Mouse (Mus musculus): ENCODE results near the gene Cask. TPM values are rescaled to one million over a fixed set of nuclear protein-coding genes. Genes with fewer than 3 reads are reported as not detected.

Gene Cask
- polyA plus RNA-seq, 1 experiment from 2014 or later: 17.4 TPM

GRCm38 (mm10) chrX:13504389-13504788 is 346.8 kb downstream of the Cask start:
- 87% methylated on average over 7 of the region's 7 CpGs for WGBS
- no peak for ATAC-seq (replicated peaks; ENCODE audit: low FRiP score)
- H3K27me3 ChIP-seq: peaks cover 17% of the 10 kb centered on the region
- H3K36me3 ChIP-seq: no peaks in the 10 kb centered on the region
- no peak overlapping the region for H3K4me3 ChIP-seq (replicated peaks)
- H3K9ac ChIP-seq: no peak overlapping the region
- H3K4me1 ChIP-seq: no peaks in the 10 kb centered on the region
- no peak overlapping the region for H3K4me2 ChIP-seq
- no peaks in the 10 kb centered on the region for H3K9me3 ChIP-seq (replicated peaks)
- no peak overlapping the region for H3K27ac ChIP-seq

GRCm38 (mm10) chrX:13502862-13503375 is 348.2 kb downstream of the Cask start:
- H3K27me3 ChIP-seq: peaks cover 17% of the 10 kb centered on the region
- no peak overlapping the region for H3K9ac ChIP-seq
- no peaks in the 10 kb centered on the region for H3K4me1 ChIP-seq
- ATAC-seq (replicated peaks; ENCODE audit: low FRiP score): no peak
- no peak overlapping the region for H3K4me3 ChIP-seq (replicated peaks)
- no peak overlapping the region for H3K4me2 ChIP-seq
- H3K9me3 ChIP-seq (replicated peaks): no peaks in the 10 kb centered on the region
- WGBS: 68% methylated on average over 7 of the region's 7 CpGs
- no peaks in the 10 kb centered on the region for H3K36me3 ChIP-seq
- H3K27ac ChIP-seq: no peak overlapping the region

GRCm38 (mm10) chrX:13500284-13500683 is 350.9 kb downstream of the Cask start:
- Histone ChIP-seq H3K27ac (no peak overlapping the region), H3K9ac (no peak overlapping the region), H3K4me2 (no peak overlapping the region), H3K9me3 (replicated peaks) (no peaks in the 10 kb centered on the region), H3K27me3 (peaks cover 21% of the 10 kb centered on the region), H3K4me1 (no peaks in the 10 kb centered on the region), H3K36me3 (no peaks in the 10 kb centered on the region), H3K4me3 (replicated peaks) (no peak overlapping the region)
- ATAC-seq (replicated peaks; ENCODE audit: low FRiP score): no peak
- WGBS: 78% methylated on average over 4 of the region's 4 CpGs

GRCm38 (mm10) chrX:13494892-13495703 is 356.1 kb downstream of the Cask start:
- Histone ChIP-seq H3K9me3 (replicated peaks) (no peaks in the 10 kb centered on the region), H3K4me3 (replicated peaks) (no peak overlapping the region), H3K9ac (no peak overlapping the region), H3K4me1 (no peaks in the 10 kb centered on the region), H3K36me3 (no peaks in the 10 kb centered on the region), H3K27me3 (peaks cover 19% of the 10 kb centered on the region; the same call in 1 of the 2 replicates), H3K4me2 (no peak overlapping the region), H3K27ac (no peak overlapping the region)
- no peak for ATAC-seq (replicated peaks; ENCODE audit: low FRiP score)
- 79% methylated on average over 8 of the region's 8 CpGs for WGBS

- no peaks in the 10 kb centered on the region for H3K4me1 ChIP-seq
Observed at GRCm38 (mm10) chrX:13492922-13493321, 358.2 kb downstream of the Cask start.

GRCm38 (mm10) chrX:13490941-13491340 is 360.2 kb downstream of the Cask start:
- ATAC-seq (replicated peaks; ENCODE audit: low FRiP score): no peak
- Histone ChIP-seq H3K9ac (no peak overlapping the region), H3K36me3 (no peaks in the 10 kb centered on the region), H3K27ac (no peak overlapping the region), H3K4me2 (no peak overlapping the region), H3K9me3 (replicated peaks) (0 out of 2 replicates have a peak, but pooled peaks cover 4% of the 10 kb centered on the region), H3K4me1 (no peaks in the 10 kb centered on the region), H3K4me3 (replicated peaks) (no peak overlapping the region), H3K27me3 (peaks cover 23% of the 10 kb centered on the region)
- WGBS: 81% methylated on average over 3 of the region's 3 CpGs

More at GRCm38 (mm10) chrX:13492922-13493321, 358.2 kb downstream of the Cask start:
- Histone ChIP-seq H3K27me3 (peaks cover 22% of the 10 kb centered on the region), H3K36me3 (no peaks in the 10 kb centered on the region), H3K9me3 (replicated peaks) (no peaks in the 10 kb centered on the region), H3K4me3 (replicated peaks) (no peak overlapping the region), H3K9ac (no peak overlapping the region), H3K4me2 (no peak overlapping the region), H3K27ac (no peak overlapping the region)
- ATAC-seq (replicated peaks; ENCODE audit: low FRiP score): no peak

GRCm38 (mm10) chrX:13489761-13490160 is 361.4 kb downstream of the Cask start:
- 0 out of 2 replicates have a peak, but pooled peaks cover 4% of the 10 kb centered on the region for H3K9me3 ChIP-seq (replicated peaks)
- no peak overlapping the region for H3K4me3 ChIP-seq (replicated peaks)
- H3K4me1 ChIP-seq: no peaks in the 10 kb centered on the region
- WGBS: 81% methylated on average over 1 of the region's 1 CpGs
- H3K4me2 ChIP-seq: no peak overlapping the region
- H3K9ac ChIP-seq: no peak overlapping the region
- H3K36me3 ChIP-seq: no peaks in the 10 kb centered on the region
- peaks cover 21% of the 10 kb centered on the region for H3K27me3 ChIP-seq
- H3K27ac ChIP-seq: no peak overlapping the region
- no peak for ATAC-seq (replicated peaks; ENCODE audit: low FRiP score)

- Histone ChIP-seq H3K27me3 (peaks cover 20% of the 10 kb centered on the region), H3K36me3 (no peaks in the 10 kb centered on the region), H3K4me2 (no peak overlapping the region), H3K9ac (no peak overlapping the region), H3K27ac (no peak overlapping the region), H3K4me3 (replicated peaks) (no peak overlapping the region), H3K4me1 (no peaks in the 10 kb centered on the region), H3K9me3 (replicated peaks) (0 out of 2 replicates have a peak, but pooled peaks cover 4% of the 10 kb centered on the region)
- no peak for ATAC-seq (replicated peaks; ENCODE audit: low FRiP score)
- WGBS: 78% methylated on average over 3 of the region's 3 CpGs
Observed at GRCm38 (mm10) chrX:13489001-13489400, 362.2 kb downstream of the Cask start.

- Histone ChIP-seq H3K27ac (no peak overlapping the region), H3K27me3 (peaks cover 16% of the 10 kb centered on the region), H3K4me2 (no peak overlapping the region), H3K36me3 (no peaks in the 10 kb centered on the region), H3K4me1 (no peaks in the 10 kb centered on the region), H3K9ac (no peak overlapping the region), H3K9me3 (replicated peaks) (0 out of 2 replicates have a peak, but pooled peaks cover 4% of the 10 kb centered on the region), H3K4me3 (replicated peaks) (no peak overlapping the region)
- ATAC-seq (replicated peaks; ENCODE audit: low FRiP score): no peak
Observed at GRCm38 (mm10) chrX:13484447-13484846, 366.7 kb downstream of the Cask start.

GRCm38 (mm10) chrX:13482576-13482975 is 368.6 kb downstream of the Cask start:
- no peak overlapping the region for H3K4me2 ChIP-seq
- ATAC-seq (replicated peaks; ENCODE audit: low FRiP score): no peak
- 79% methylated on average over 1 of the region's 1 CpGs for WGBS
- no peaks in the 10 kb centered on the region for H3K4me1 ChIP-seq
- H3K9me3 ChIP-seq (replicated peaks): 0 out of 2 replicates have a peak, but pooled peaks cover 4% of the 10 kb centered on the region
- no peak overlapping the region for H3K27ac ChIP-seq
- peaks cover 19% of the 10 kb centered on the region for H3K27me3 ChIP-seq
- H3K36me3 ChIP-seq: no peaks in the 10 kb centered on the region
- no peak overlapping the region for H3K9ac ChIP-seq
- no peak overlapping the region for H3K4me3 ChIP-seq (replicated peaks)

- no peak for ATAC-seq (replicated peaks; ENCODE audit: low FRiP score)
- Histone ChIP-seq H3K27ac (no peak overlapping the region), H3K9ac (no peak overlapping the region), H3K4me3 (replicated peaks) (no peak overlapping the region), H3K27me3 (peaks cover 18% of the 10 kb centered on the region), H3K9me3 (replicated peaks) (no peaks in the 10 kb centered on the region), H3K4me1 (no peaks in the 10 kb centered on the region), H3K4me2 (no peak overlapping the region), H3K36me3 (no peaks in the 10 kb centered on the region)
Observed at GRCm38 (mm10) chrX:13479570-13479969, 371.6 kb downstream of the Cask start.

- H3K9ac ChIP-seq: no peak overlapping the region
- no peaks in the 10 kb centered on the region for H3K36me3 ChIP-seq
Observed at GRCm38 (mm10) chrX:13478298-13478697, 372.9 kb downstream of the Cask start.

More at GRCm38 (mm10) chrX:13478298-13478697, 372.9 kb downstream of the Cask start:
- Histone ChIP-seq H3K27me3 (peaks cover 21% of the 10 kb centered on the region), H3K4me1 (no peaks in the 10 kb centered on the region), H3K9me3 (replicated peaks) (no peaks in the 10 kb centered on the region), H3K27ac (no peak overlapping the region), H3K4me3 (replicated peaks) (no peak overlapping the region), H3K4me2 (no peak overlapping the region)
- ATAC-seq (replicated peaks; ENCODE audit: low FRiP score): no peak
- WGBS: 62% methylated on average over 5 of the region's 5 CpGs

Measured in kidney, embryonic 15.5 days (tissue).